Mouse (Mus musculus) kidney, adult 9 months (tissue): Measurements from ENCODE around the gene Supt16.

Experiments
- DNase-seq: peaks from one replicate; pipeline ENCODE4 v3.0.0; 2022

The Supt16 gene

GRCm38 (mm10) chr14:52197156-52197878, at the start of gene Supt16:
Supt16 (minus strand) TSS chr14:52197416.
- peak; percentile 79 for DNase-seq

- no peak for DNase-seq
These were observed 48.9 kb upstream of the Supt16 start for GRCm38 (mm10) chr14:52246129-52246528.

DNA sequence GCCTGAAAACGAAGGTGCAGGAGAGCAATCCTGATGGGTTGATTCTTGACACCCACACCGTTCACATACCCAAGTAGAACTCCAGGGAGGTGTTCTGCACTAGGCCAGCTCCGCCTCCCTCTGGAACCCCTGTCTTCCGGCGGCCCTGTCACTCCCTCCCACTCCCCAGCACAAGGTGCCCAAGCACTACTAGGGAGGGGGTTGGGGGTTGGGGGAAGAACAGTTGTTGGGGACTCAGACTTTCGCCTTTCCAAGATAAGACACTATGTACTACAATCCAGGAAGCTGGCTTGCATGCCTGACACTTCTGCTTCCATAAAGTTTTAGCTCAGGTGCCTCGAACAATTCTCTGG, 47.5 kb upstream of the Supt16 start:
- no peak for DNase-seq

GRCm38 (mm10) chr14:52244041-52244689, 46.9 kb upstream of the Supt16 start:
- DNase-seq = peak; percentile 100

- DNase-seq = no peak
These were observed 39.0 kb upstream of the Supt16 start for GRCm38 (mm10) chr14:52236216-52236615.

DNA sequence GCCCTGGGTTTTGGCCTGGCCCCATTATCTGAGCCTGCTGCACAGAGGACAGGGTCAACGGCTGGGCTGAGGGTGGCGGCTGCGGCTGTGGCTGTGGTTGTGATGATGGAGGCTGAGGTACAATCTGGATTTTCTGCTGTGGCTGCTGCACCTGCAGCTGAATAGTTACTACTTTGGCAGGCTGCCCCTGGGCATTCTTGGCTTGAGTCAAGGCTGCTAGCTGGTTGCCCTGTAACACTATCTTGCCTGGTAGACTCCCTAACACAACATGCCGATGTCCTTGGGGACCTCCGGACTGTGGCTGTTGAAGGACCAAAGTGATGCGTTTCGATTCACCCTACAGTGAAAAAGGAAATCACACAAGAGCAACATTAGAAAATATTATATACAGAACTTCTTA, 37.9 kb upstream of the Supt16 start:
- no peak for DNase-seq

DNA sequence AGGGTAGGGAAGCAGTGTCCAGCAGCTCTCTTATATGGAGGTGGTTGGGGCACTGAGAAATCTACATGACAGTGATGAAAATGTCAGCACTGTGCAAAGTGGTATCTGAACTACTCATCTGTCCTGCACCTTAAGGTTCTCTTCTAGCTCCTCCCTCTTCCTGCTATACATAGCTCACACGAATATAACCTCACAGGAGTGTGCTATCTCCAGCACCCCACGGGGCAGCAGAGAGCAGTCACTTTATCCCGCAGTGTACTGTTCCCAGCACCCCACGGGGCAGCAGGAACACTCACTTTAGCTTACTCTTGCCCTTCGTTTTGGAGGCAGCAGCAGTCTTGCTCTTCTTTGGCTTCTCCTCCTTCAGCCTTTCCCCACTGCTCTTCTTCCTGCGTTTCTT, 35.0 kb upstream of the Supt16 start:
- no peak for DNase-seq

DNA sequence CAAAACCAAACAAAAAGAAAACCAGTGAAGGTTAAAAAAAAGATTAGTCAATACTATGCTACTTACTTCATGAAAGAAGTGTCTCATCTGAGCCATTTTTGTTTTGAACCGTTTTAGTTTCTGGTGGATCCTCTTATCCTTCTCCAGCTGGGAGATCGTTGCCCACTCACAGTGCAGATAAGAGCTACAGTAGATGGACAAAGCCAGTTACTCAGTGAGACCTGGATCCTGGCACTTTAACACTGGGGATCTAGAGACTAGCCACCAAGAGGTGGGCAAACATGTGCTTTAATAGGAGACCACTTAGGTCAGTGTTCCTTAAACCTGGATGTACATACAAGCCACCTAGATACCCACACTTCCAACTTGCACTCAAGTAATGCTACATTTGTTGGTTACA, 28.8 kb upstream of the Supt16 start:
- no peak for DNase-seq

DNA sequence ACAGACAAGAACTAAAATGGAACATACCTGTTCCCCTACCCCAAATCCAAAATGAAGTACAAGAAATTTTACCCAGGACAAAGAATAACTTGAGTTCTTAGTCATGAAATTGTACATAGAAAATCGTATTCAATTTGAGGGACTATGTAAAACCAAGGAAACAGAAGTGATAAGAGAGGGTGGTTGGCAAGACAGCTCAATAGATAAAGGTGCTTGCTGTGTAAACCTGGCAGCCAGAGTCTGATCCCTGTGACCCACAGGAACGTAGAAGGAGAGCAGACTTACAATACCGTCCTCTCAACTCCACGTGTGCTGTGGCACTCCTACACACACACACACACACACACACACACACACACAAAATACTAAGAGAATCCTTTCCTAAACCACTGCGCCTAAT, 20.0 kb upstream of the Supt16 start:
- no peak for DNase-seq

DNA sequence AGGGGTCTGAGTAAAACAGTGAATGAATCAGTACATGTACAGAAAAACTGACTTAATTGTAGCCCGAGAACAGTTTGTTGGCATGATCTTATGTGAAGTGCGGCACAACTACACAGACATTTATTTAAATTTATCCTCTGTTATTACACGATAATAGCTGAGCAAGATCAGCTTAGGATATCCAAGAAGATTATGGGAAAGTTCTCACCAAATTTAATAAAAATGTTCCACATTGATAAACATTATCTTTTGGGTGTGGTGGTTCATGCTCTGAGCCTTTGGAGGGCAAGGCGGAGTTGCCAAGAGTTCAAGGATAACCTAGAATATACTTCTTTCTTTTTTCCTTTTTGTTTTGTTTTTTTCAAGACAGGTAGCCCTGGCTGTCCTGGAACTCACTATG, 2.2 kb upstream of the Supt16 start:
- no peak for DNase-seq

GRCm38 (mm10) chr14:52198141-52198540, 925 bp upstream of the Supt16 start:
- DNase-seq = no peak

DNA sequence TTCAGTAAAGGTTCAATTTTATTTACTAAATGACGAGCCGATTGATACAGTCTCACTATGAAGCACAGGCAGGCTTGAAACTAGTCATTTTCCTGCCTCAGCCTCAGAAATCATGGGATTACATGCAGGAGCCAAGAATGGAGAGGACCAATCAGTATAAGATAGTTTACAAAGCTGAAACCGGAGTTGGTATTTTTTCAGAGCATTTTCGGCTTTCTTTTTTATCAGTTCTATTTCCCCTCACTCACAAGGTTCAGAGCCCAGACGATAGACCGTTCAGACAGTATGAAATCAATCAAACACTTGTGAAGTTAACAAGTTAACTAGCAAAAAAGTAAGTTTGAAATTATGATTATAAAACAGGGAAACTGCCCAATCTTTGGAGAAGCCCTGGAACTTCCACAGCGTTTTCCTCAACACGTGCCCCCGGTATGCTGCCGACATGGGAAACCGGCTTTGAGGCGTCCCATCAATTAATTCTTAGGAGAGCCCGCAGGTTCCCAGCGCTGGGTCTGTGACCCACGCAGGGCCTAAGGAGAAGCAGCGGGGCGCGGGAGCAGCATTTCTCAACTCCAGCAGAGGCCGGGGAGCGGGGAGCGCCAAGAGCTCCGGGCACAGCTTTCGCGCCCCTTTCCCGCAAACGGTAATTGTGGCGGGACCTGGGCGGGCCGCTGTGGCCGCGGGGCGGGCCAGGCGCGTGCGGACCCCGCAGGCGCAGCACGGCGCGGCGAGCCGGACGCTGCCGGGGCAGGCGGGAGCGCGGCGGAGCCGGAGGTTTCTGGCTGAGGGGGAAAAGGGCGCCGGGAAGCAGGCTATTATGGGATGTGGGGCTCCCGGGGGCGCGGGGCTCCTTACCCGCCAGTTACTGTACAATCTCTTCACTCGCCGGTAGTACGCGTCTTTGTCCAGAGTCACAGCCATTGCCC, 723 bp downstream of the Supt16 start:
- DNase-seq = peak; percentile 17

DNA sequence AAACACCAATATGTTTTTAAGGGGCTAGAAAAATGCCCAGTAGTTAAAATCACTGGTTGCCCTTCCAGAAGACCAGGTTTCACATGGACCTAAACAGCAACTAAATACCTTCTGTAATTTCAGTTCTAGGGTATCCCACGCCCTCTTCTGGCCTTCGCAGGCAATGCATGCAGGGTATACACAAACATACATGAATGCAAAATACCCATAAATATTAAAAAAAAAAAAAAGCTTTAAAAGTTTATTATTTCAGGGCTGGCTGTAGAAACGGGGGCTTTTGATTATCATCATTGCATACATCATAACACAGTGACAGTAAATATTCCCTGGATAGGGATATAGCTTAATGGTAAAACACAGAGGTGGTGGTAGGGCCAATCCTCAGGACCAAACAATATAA, 1.5 kb downstream of the Supt16 start:
- peak; percentile 60 for DNase-seq

- DNase-seq = peak; percentile 38
These were observed 6.4 kb downstream of the Supt16 start for GRCm38 (mm10) chr14:52190740-52191359.

- no peak for DNase-seq
These were observed 7.7 kb downstream of the Supt16 start for GRCm38 (mm10) chr14:52189519-52189918.

DNA sequence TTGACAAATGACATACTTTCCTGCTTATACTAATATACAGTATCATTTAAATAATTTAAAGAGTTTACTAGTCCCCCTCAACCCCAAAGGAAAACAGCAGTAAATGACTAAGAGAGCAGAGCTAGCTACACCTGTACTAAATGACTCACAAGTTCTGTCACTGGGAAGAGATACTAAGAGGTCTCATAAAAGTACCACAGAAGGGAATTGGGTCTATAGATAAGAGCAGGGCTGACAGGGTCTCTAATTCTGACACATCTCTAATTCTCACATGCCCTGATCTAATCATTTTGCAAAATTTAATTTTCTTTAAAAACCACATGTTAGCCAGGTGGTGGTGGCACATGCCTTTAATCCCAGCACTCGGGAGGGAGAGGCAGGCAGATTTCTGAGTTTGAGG, 8.4 kb downstream of the Supt16 start:
- DNase-seq = no peak

DNA sequence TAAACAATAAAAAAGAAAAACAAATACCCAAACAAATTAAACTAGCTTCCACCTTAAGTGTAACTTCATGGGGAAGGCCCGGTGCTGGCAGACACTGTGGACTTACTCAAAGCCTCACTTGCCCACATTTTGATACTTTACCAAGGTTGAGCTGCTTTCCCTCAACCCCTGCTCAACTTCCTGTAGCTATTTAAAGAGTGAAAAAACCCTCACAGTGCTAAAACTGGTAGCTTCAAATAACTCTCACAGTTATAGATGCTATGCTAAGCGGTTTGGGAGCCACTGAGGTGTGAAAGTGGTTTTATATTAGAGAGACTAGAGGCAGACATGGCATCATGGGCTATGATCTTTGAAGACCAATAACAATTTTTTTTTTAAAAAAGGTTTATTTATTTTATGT, 30.6 kb downstream of the Supt16 start:
- peak; percentile 6 for DNase-seq

GRCm38 (mm10) chr14:52160911-52161310, 36.3 kb downstream of the Supt16 start:
- DNase-seq = no peak

DNA sequence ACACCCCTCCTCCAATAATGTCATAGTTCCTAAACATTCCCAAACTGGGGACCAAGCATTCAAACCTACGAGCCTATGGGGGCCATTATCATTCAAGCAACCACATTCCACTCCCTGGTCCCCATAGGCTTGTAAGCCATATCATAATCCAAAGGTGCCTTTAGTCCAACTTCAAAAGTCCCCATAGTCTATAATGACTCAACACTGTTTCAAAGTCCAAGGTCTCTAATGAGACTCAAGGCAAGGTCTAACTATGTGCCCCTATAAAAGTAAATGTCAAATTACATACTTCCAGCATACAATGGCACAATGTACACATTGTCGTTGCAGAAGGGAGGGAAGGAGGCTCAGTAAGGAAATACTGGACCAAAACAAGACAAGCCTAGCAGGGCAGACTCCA, 42.2 kb downstream of the Supt16 start:
- DNase-seq = no peak

DNA sequence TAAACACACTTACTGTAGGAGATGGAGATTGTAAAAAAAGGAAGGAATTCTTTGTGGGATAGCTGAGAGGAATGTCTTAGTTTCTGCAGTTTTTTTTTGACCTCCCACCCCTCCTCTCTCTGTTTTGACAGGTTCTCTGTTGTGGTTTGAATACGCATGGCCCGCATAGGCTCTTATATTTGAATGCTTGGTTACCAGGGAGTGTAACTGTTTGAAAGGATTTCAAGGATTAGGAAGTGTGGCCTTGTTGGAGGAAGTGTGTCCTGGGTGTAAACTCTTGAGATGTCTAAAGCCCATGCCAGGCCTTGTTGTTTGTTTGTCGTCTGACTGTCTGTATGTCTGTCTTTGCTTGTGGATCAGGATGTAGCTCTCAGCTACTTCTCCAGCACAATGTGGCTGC, 44.6 kb downstream of the Supt16 start:
- DNase-seq = no peak

- no peak for DNase-seq
These were observed 45.0 kb downstream of the Supt16 start for GRCm38 (mm10) chr14:52152179-52152578.

DNA sequence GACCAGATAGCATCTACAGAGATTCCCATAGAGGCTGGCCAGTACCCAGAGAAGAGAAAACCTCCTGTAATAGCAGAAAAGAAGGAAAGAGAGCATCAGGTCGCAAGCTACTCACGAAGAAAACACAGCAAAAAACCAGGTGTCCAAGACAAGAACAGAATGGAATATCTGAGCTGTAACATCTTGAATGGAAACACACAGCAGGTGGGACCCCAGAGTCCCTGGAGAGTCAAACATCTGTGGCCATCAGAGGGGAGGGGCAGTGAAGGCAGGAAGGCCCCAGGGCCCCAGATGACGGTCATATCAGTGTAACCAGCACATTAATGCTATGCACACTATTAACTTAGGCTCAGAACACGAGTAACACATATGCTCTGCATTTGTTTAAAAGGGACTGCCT, 47.3 kb downstream of the Supt16 start:
- no peak for DNase-seq

DNA sequence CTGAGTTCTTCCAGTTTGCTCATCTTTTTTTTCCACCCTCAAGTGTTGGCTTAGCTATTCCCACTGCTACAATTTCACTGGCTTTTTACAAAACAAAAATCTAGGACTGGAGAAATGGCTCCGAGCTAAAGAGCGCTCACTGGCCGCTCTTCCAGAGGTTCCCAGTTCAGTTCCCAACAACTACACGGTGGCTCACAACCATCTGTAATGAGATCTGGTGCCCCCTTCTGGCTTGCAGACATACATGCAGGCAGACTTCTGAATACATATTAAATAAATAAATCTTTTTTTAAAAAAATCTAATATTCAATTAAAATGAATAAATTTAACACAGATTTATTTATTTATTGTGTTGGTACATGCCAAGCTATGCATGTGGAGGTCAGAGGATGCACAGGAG, 50.7 kb downstream of the Supt16 start:
- no peak for DNase-seq
